Mouse (Mus musculus) thymus, adult 2 months (tissue): ENCODE results near the gene Gm8439.

Experiments
- CTCF ChIP-seq: fragments of 200-500 bp; IDR thresholded peaks from 2 replicates; pipeline ENCODE4 v1.5.1; 2012; ENCODE audit warnings: mild to moderate bottlenecking, control low read depth, low read length, moderate library complexity, borderline replicate concordance; ENCODE audit not compliant: control insufficient read depth, poor library complexity, insufficient read depth; ENCODE audit errors: extremely low read depth
- POLR2A ChIP-seq: fragments of 200-500 bp; IDR thresholded peaks from 2 replicates; pipeline ENCODE4 v1.6.1; 2012; ENCODE audit warnings: mild to moderate bottlenecking, low read length, control low read depth, moderate library complexity; ENCODE audit not compliant: control insufficient read depth, poor library complexity, insufficient read depth; ENCODE audit errors: extremely low read depth

- TF ChIP-seq POLR2A (no peak), CTCF (no peak)
Measured at GRCm38 (mm10) chr4:120606941-120607340, 18.4 kb downstream of the Gm8439 start.
